In the genomic region with DNA sequence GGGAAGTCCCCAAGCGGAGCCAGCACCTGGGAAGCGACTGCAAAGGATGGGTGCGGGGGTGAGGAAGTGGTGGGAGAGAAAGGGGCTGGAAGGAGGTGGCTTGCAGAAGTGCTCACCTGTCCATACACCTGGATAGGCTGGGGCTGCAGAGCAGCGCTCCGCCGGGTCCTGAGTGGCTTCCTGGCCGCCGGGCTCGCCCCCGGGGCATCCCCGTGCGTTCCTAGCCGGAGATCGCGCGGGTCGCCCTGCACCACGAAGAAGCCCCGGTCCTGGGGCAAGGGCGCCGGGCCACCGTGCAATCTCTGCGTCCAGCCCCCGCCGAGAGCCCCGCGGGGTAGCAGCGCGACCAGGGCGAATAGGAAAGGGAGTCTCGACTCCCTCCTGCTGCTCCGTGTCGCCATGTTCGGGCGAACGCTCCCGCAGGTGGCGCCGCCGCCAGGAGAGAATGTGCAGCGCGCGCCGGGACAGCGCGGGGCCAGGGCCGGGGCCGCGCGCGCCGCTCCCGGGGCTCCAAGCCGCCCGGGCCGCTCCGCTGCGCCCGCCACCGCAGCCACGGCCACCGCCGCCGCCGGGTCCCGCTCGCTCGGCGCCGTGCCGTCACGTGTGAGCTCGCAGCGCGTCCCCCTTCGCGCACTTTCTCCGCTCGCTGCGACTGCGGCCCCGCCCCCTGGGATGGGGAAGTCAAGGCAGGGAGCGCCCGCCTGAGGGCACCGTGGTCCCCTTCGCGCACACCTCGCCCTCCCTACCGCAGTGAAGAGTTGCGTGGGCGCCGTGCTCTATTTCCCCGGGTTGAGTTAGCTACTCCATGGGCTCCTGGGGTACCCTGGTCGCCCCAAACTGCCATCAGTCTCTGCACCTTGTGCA, we compare ENCODE assay signal across 8 mouse cellular contexts. TPM values are rescaled to one million over a fixed set of nuclear protein-coding genes. Genes with fewer than 3 reads are reported as not detected.
DNase-seq lines count a peak whose midpoint lies in the region; ATAC-seq lines count a peak whose summit lies in the region.

A gene (minus strand): TSS at position 585 of the 864 bp plus-strand sequence.

- H3K4me3 ChIP-seq in forebrain, embryonic 16.5 days (replicated peaks; ENCODE audit: low read length), result peak within 1 kb of the TSS; percentile 80
- peak within 1 kb of the TSS; percentile 88 for H3K4me3 ChIP-seq in neural tube, embryonic 15.5 days (replicated peaks)

- peak within 1 kb of the TSS; percentile 83 for H3K9ac ChIP-seq in forebrain, embryonic 16.5 days (replicated peaks; ENCODE audit: low read depth, low read length)
- peak within 1 kb of the TSS; percentile 94 for H3K9ac ChIP-seq in neural tube, embryonic 15.5 days (replicated peaks)

- peak within 1 kb of the TSS; percentile 73 for H3K27ac ChIP-seq in forebrain, embryonic 16.5 days (ENCODE audit: low read length)
- peak within 1 kb of the TSS; percentile 86 for H3K27ac ChIP-seq in neural tube, embryonic 15.5 days (replicated peaks)

- ATAC-seq in CD4-positive, CD25-positive, alpha-beta regulatory T cell, adult 4 months, result peak; percentile 79
- ATAC-seq in forebrain, embryonic 16.5 days, result peak; percentile 82
- ATAC-seq in neural tube, embryonic 15.5 days (ENCODE audit: low FRiP score), result peak; percentile 85

- peak; percentile 80 for DNase-seq in cerebellum, adult 11-12 months
- DNase-seq in heart, postnatal 14 days, result peak; percentile 77 to 83
- DNase-seq in kidney, postnatal 4 days, result peak; percentile 84 to 90
- DNase-seq in lung, adult 18-20 months, result peak; percentile 72 to 81
- peak; percentile 66 to 71 for DNase-seq in thymus, postnatal 10 days (ENCODE audit: low spot score in 2 of 2)

- peaks cover 38% of the 10 kb centered on the region for H3K4me1 ChIP-seq in forebrain, embryonic 16.5 days (replicated peaks; ENCODE audit: control insufficient read depth, insufficient read depth, low read length)
- peaks cover 52% of the 10 kb centered on the region for H3K4me1 ChIP-seq in neural tube, embryonic 15.5 days

- H3K9me3 ChIP-seq in forebrain, embryonic 16.5 days (ENCODE audit: control insufficient read depth, low read length), result no peaks in the 10 kb centered on the region
- H3K9me3 ChIP-seq in neural tube, embryonic 15.5 days (replicated peaks), result no peaks in the 10 kb centered on the region

- no peaks in the 10 kb centered on the region for H3K36me3 ChIP-seq in forebrain, embryonic 16.5 days (ENCODE audit: control insufficient read depth, insufficient read depth)
- no peaks in the 10 kb centered on the region for H3K36me3 ChIP-seq in neural tube, embryonic 15.5 days

- no peaks in the 10 kb centered on the region for H3K27me3 ChIP-seq in forebrain, embryonic 16.5 days (replicated peaks; ENCODE audit: control insufficient read depth, insufficient read depth, low read length)
- H3K27me3 ChIP-seq in neural tube, embryonic 15.5 days (replicated peaks), result no peaks in the 10 kb centered on the region

- intact Hi-C loops in heart, postnatal 14 days (cut with DNase I), result loop anchor here (5.0 kb wide), 2 partner anchors 83 to 122 kb away; no protein-coding TSS in a partner anchor

- WGBS in forebrain, embryonic 16.5 days, result under 1% methylated on average over 91 of the region's 94 CpGs
- under 1% methylated on average over 92 of the region's 94 CpGs for WGBS in neural tube, embryonic 15.5 days

- H3K4me2 ChIP-seq in forebrain, embryonic 16.5 days (ENCODE audit: low read length), result peak within 1 kb of the TSS; percentile 73
- peak within 1 kb of the TSS; percentile 96 for H3K4me2 ChIP-seq in neural tube, embryonic 15.5 days

RNA-seq across cellular contexts. Expression of the gene that starts here (rescaled TPM):
- 10 to 100 TPM; 26.9 to 33.5 TPM for polyA plus RNA-seq in CD4-positive, CD25-positive, alpha-beta regulatory T cell, adult 4 months (2017; shearing (Covaris generic))
- 14.6 and 14.7 TPM in 2 replicates for polyA plus RNA-seq in forebrain, embryonic 16.5 days (2015; fragmentation: Nextera tagmentation; extraction: Ambion mirVana)
- total RNA-seq in heart, postnatal 14 days (2021), result 10 to 100 TPM; 10.2 to 11.3 TPM
- polyA plus RNA-seq in neural tube, embryonic 15.5 days (2015; fragmentation: Nextera tagmentation; extraction: Ambion mirVana), result 12.6 and 13.3 TPM in 2 replicates

Comparison
In these comparisons a context has a peak if more than half of its experiments do, and no peak if none do; other contexts are left out.
1. Peak in every context shown above with its lines: DNase-seq, ATAC-seq, H3K4me3 ChIP-seq and H3K27ac ChIP-seq.